Mouse (Mus musculus) stomach, postnatal 0 days (tissue): ENCODE data around the gene Ptprg. TPM values are rescaled to one million over a fixed set of nuclear protein-coding genes. Genes with fewer than 3 reads are reported as not detected.

Source experiments
- ATAC-seq: fragments of 200-750 bp; cut with Nextera tagmentation; 2 replicates; pipeline ENCODE4 v1.8.0; 2017; ENCODE audit not compliant: low FRiP score, low TSS enrichment
- DNase-seq: peaks from one replicate; pipeline ENCODE4 v3.0.0-alpha.2; 2016; ENCODE audit warnings: low spot score
- H3K27ac ChIP-seq: fragments of 300-500 bp; sonication (generic); replicated peaks from 2 replicates; pipeline ENCODE4 v1.5.1; 2014; ENCODE audit warnings: mild to moderate bottlenecking, control low read depth
- H3K27me3 ChIP-seq: fragments of 300-500 bp; sonication (generic); 2 replicates; pipeline ENCODE4 v1.6.1; 2014; ENCODE audit warnings: low read length; ENCODE audit not compliant: control insufficient read depth, insufficient read depth
- H3K36me3 ChIP-seq: fragments of 300-500 bp; sonication (generic); 2 replicates; pipeline ENCODE4 v1.6.1; 2014; ENCODE audit warnings: low read length, mixed read lengths; ENCODE audit not compliant: control insufficient read depth, insufficient read depth
- H3K4me1 ChIP-seq: fragments of 300-500 bp; sonication (generic); replicated peaks from 2 replicates; pipeline ENCODE4 v1.6.1; 2014; ENCODE audit warnings: antibody characterized with exemption; ENCODE audit not compliant: control insufficient read depth, insufficient read depth
- H3K4me2 ChIP-seq: fragments of 300-500 bp; sonication (generic); replicated peaks from 2 replicates; pipeline ENCODE4 v1.6.1; 2014; ENCODE audit warnings: low read depth, mild to moderate bottlenecking, control low read depth, moderate library complexity
- H3K4me3 ChIP-seq: fragments of 300-500 bp; sonication (generic); 2 replicates; pipeline ENCODE4 v1.5.1; 2014; ENCODE audit warnings: low read depth, low read length, control low read depth
- H3K9ac ChIP-seq: fragments of 300-500 bp; sonication (generic); 2 replicates; pipeline ENCODE4 v1.6.1; 2014; ENCODE audit warnings: mild to moderate bottlenecking, low read length, control low read depth, mixed read lengths
- H3K9me3 ChIP-seq: fragments of 300-500 bp; sonication (generic); 2 replicates; pipeline ENCODE4 v1.6.1; 2016; ENCODE audit warnings: low read length; ENCODE audit not compliant: control insufficient read depth
- CTCF ChIP-seq: IDR thresholded peaks from 2 replicates; pipeline ENCODE4 v1.5.1; 2016; ENCODE audit warnings: antibody characterized with exemption, low read depth, mild to moderate bottlenecking, moderate library complexity
- EP300 ChIP-seq: optimal IDR thresholded peaks from 2 replicates; pipeline ENCODE3; 2016; ENCODE audit warnings: antibody characterized with exemption
- WGBS: fragments of 180-500 bp; shearing (Covaris S2); extraction: QIAGEN DNeasy Blood & Tissue Kit; methylation state at CpG from one replicate; pipeline ENCODE4 v1.1.7; 2014; 5-methylcytosine and 5-hydroxymethylcytosine counted together
- polyA plus RNA-seq: library from polyadenylated mRNA; unstranded; fragments of >200 nt; fragmentation: Nextera tagmentation; extraction: Ambion mirVana; gene quantifications from 2 replicates; pipeline ENCODE4 v1.2.1, GENCODE M21; 2015

Gene Ptprg
- polyA plus RNA-seq, 1 experiment from 2014 or later, result 6.2 TPM

GRCm38 (mm10) chr14:11719259-11719658, 165.9 kb downstream of the Ptprg start:
- ATAC-seq, result no peak
- H3K9ac ChIP-seq, result no peak overlapping the region
- no peaks in the 10 kb centered on the region for H3K4me1 ChIP-seq
- no peaks in the 10 kb centered on the region for H3K9me3 ChIP-seq
- H3K27me3 ChIP-seq, result no peaks in the 10 kb centered on the region
- H3K27ac ChIP-seq, result no peak overlapping the region
- WGBS, result 69% methylated on average over 7 of the region's 7 CpGs
- no peaks in the 10 kb centered on the region for H3K36me3 ChIP-seq
- no peak overlapping the region for H3K4me2 ChIP-seq
- H3K4me3 ChIP-seq, result no peak overlapping the region
- no peak for TF ChIP-seq CTCF
- no peak for TF ChIP-seq EP300
- no peak for DNase-seq

- Histone ChIP-seq H3K4me2 (no peak overlapping the region), H3K36me3 (no peaks in the 10 kb centered on the region), H3K27ac (no peak overlapping the region), H3K9ac (no peak overlapping the region), H3K4me1 (no peaks in the 10 kb centered on the region), H3K4me3 (no peak overlapping the region), H3K27me3 (no peaks in the 10 kb centered on the region), H3K9me3 (no peaks in the 10 kb centered on the region)
- 66% methylated on average over 5 of the region's 5 CpGs for WGBS
- TF ChIP-seq CTCF (no peak), EP300 (no peak)
- DNase-seq, result no peak
- no peak for ATAC-seq
These were observed 168.8 kb downstream of the Ptprg start for GRCm38 (mm10) chr14:11722101-11722500.

DNA sequence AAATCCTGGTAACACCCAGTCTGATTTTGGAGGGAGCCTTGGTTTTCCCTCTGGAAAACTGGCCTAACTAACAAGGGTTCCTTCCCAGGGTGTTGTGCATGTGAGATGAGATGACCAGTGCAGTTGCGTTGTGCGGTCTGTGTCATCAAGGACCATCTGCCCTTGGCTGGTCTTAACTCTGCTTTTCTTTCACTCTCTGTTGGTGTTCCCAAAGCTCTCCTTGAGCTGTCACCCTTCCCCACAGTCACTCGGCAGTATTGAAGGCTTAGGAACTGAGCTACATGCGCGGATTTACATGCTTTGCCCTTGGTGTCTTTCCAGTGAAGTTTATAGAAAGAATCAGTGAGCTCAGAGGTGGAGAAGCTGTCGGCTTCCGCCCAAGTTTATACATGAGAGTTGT, 170.5 kb downstream of the Ptprg start:
- TF ChIP-seq CTCF (no peak), EP300 (no peak)
- no peaks in the 10 kb centered on the region for H3K27me3 ChIP-seq
- no peaks in the 10 kb centered on the region for H3K4me1 ChIP-seq
- ATAC-seq (no peak), DNase-seq (no peak)
- no peak overlapping the region for H3K27ac ChIP-seq
- H3K4me2 ChIP-seq, result no peak overlapping the region
- no peaks in the 10 kb centered on the region for H3K36me3 ChIP-seq
- 87% methylated on average over 7 of the region's 7 CpGs for WGBS
- no peaks in the 10 kb centered on the region for H3K9me3 ChIP-seq
- no peak overlapping the region for H3K9ac ChIP-seq
- no peak overlapping the region for H3K4me3 ChIP-seq

GRCm38 (mm10) chr14:11731223-11731920, 178.0 kb downstream of the Ptprg start:
- no peak overlapping the region for H3K27ac ChIP-seq
- no peak for TF ChIP-seq EP300
- TF ChIP-seq CTCF, result no peak
- H3K36me3 ChIP-seq, result no peaks in the 10 kb centered on the region
- DNase-seq, result no peak
- H3K9me3 ChIP-seq, result no peaks in the 10 kb centered on the region
- WGBS, result 41% methylated on average over 7 of the region's 7 CpGs
- no peak overlapping the region for H3K4me3 ChIP-seq
- no peak overlapping the region for H3K4me2 ChIP-seq
- H3K27me3 ChIP-seq, result no peaks in the 10 kb centered on the region
- no peak for ATAC-seq
- H3K4me1 ChIP-seq, result no peaks in the 10 kb centered on the region
- H3K9ac ChIP-seq, result no peak overlapping the region

GRCm38 (mm10) chr14:11732376-11732775, 179.0 kb downstream of the Ptprg start:
- H3K27ac ChIP-seq, result no peak overlapping the region
- no peak overlapping the region for H3K4me3 ChIP-seq
- DNase-seq (no peak), ATAC-seq (no peak)
- no peaks in the 10 kb centered on the region for H3K4me1 ChIP-seq
- H3K4me2 ChIP-seq, result no peak overlapping the region
- no peak overlapping the region for H3K9ac ChIP-seq
- H3K9me3 ChIP-seq, result no peaks in the 10 kb centered on the region
- H3K27me3 ChIP-seq, result no peaks in the 10 kb centered on the region
- TF ChIP-seq CTCF, result no peak
- H3K36me3 ChIP-seq, result no peaks in the 10 kb centered on the region

- Histone ChIP-seq H3K36me3 (no peaks in the 10 kb centered on the region), H3K27me3 (no peaks in the 10 kb centered on the region), H3K9me3 (no peaks in the 10 kb centered on the region), H3K9ac (no peak overlapping the region), H3K4me1 (no peaks in the 10 kb centered on the region), H3K4me2 (no peak overlapping the region), H3K27ac (no peak overlapping the region), H3K4me3 (no peak overlapping the region)
- no peak for ATAC-seq
- no peak for DNase-seq
- 93% methylated on average over 1 of the region's 1 CpGs for WGBS
- no peak for TF ChIP-seq EP300
- TF ChIP-seq CTCF, result no peak
These were observed 190.4 kb downstream of the Ptprg start for GRCm38 (mm10) chr14:11743726-11744125.
